Mouse (Mus musculus) kidney, adult 2 months (tissue): ENCODE data around the gene Mindy4. TPM values are rescaled to one million over a fixed set of nuclear protein-coding genes. Genes with fewer than 3 reads are reported as not detected.

Experiments used
- DNase-seq: peaks from one replicate; pipeline ENCODE4 v3.0.0; 2021
- H3K27ac ChIP-seq: fragments of 200-500 bp; 2 replicates; pipeline ENCODE4 v1.5.1; 2012; ENCODE audit warnings: low read depth, low read length, control low read depth, inconsistent platforms; ENCODE audit not compliant: insufficient read depth
- H3K27me3 ChIP-seq: fragments of 200-500 bp; replicated peaks from 2 replicates; pipeline ENCODE4 v1.6.1; 2012; ENCODE audit warnings: mild to moderate bottlenecking, moderate library complexity, low read length, inconsistent platforms; ENCODE audit not compliant: control insufficient read depth, insufficient read depth
- H3K36me3 ChIP-seq: fragments of 200-500 bp; 2 replicates; pipeline ENCODE4 v1.6.1; 2012; ENCODE audit warnings: mild to moderate bottlenecking, moderate library complexity, low read length, inconsistent platforms; ENCODE audit not compliant: control insufficient read depth, insufficient read depth
- H3K4me1 ChIP-seq: fragments of 200-500 bp; 2 replicates; pipeline ENCODE4 v1.6.1; 2011; ENCODE audit warnings: low read length; ENCODE audit not compliant: control insufficient read depth, insufficient read depth
- H3K4me3 ChIP-seq: fragments of 200-500 bp; 2 replicates; pipeline ENCODE4 v1.5.1; 2011; ENCODE audit warnings: mild to moderate bottlenecking, low read depth, low read length, control low read depth; ENCODE audit not compliant: insufficient read depth
- CTCF ChIP-seq: fragments of 200-500 bp; conservative IDR thresholded peaks from 2 replicates; pipeline ENCODE4 v1.5.1; 2011; ENCODE audit warnings: low read depth, mild to moderate bottlenecking, control low read depth, low read length, moderate library complexity, mixed read lengths; ENCODE audit not compliant: insufficient read depth, insufficient read length
- POLR2A ChIP-seq: fragments of 200-500 bp; IDR thresholded peaks from one replicate; pipeline ENCODE4 v1.6.1; 2011; ENCODE audit warnings: low read depth, low read length, control low read depth
- WGBS: fragments of 180-500 bp; shearing (Covaris S2); methylation state at CpG from one replicate; pipeline ENCODE4 v1.1.7; 2018; 5-methylcytosine and 5-hydroxymethylcytosine counted together
- polyA plus RNA-seq: library from polyadenylated mRNA; depleted of rRNA; stranded (reverse); fragments of >200 nt; gene quantifications from 2 replicates; pipeline ENCODE4 v1.2.3, GENCODE M21; 2012

The Mindy4 gene
- polyA plus RNA-seq, 1 experiment, result 14.6 TPM

DNA sequence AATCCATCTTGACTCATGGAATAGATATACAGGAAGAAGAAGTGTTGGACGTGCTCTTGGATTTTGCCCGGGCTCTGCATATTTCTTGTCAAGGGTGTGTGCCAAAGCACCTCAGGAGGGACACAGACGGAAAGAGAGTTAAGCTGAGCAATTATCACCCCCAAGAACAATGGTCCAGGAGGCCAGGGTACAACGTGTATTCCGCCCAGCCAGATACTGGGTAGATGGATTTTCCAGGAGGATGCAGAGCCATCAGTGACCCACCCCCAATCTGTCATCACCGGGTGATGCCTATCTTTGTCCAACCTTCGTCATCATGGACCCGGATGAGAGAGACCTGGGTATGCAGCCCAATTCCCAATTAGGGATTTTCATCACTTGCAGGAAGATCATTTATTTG, 42.5 kb downstream of the Mindy4 start:
- no peak for DNase-seq
- TF ChIP-seq POLR2A (no peak), CTCF (no peak)
- Histone ChIP-seq H3K4me3 (no peak overlapping the region), H3K4me1 (no peaks in the 10 kb centered on the region), H3K36me3 (no peaks in the 10 kb centered on the region), H3K27ac (no peak overlapping the region), H3K27me3 (no peaks in the 10 kb centered on the region)
- WGBS, result 88% methylated on average over 8 of the region's 8 CpGs

GRCm38 (mm10) chr6:55246441-55246840, 43.3 kb downstream of the Mindy4 start:
- no peak for DNase-seq
- WGBS, result 96% methylated on average over 7 of the region's 7 CpGs
- Histone ChIP-seq H3K36me3 (no peaks in the 10 kb centered on the region), H3K4me1 (no peaks in the 10 kb centered on the region), H3K4me3 (no peak overlapping the region), H3K27me3 (no peaks in the 10 kb centered on the region), H3K27ac (no peak overlapping the region)
- TF ChIP-seq CTCF (no peak), POLR2A (no peak)

DNA sequence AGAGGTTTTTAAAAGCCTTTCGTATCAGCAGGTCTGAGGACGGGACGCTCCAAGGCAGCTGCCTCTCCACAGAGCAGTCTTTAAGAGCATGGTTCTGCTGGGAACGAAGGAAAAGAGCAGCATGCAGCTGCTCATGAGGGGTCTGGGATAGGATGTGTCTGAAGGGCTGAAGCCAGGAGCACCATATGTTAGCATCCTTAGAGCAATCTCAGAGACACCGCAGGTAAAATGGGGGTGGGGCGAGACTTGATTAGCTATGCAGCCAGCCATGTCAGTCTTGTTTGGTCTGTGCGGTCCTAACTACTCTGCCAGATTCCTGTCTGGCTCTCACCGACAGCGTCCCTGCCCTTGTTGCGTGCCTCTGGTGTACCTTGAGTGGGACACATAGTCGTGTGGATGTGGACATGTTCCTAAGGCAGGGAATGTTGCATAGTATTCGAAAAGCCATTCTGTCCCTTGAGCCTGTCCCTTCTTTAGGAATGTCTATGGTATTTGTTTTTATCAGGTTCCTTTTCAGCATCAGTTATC, 43.8 kb downstream of the Mindy4 start:
- no peak overlapping the region for H3K27ac ChIP-seq
- WGBS, result 92% methylated on average over 12 of the region's 12 CpGs
- H3K4me3 ChIP-seq, result no peak overlapping the region
- no peaks in the 10 kb centered on the region for H3K36me3 ChIP-seq
- H3K27me3 ChIP-seq, result no peaks in the 10 kb centered on the region
- TF ChIP-seq CTCF, result no peak
- DNase-seq, result no peak
- H3K4me1 ChIP-seq, result no peaks in the 10 kb centered on the region

GRCm38 (mm10) chr6:55249263-55249662, 46.1 kb downstream of the Mindy4 start:
- Histone ChIP-seq H3K4me1 (no peaks in the 10 kb centered on the region), H3K27me3 (no peaks in the 10 kb centered on the region), H3K36me3 (no peaks in the 10 kb centered on the region), H3K4me3 (no peak overlapping the region), H3K27ac (no peak overlapping the region)
- WGBS, result 94% methylated on average over 9 of the region's 9 CpGs
- TF ChIP-seq POLR2A (no peak), CTCF (0 out of 2 replicates have a peak, but pooled peaks have one; percentile 13)
- DNase-seq, result no peak

DNA sequence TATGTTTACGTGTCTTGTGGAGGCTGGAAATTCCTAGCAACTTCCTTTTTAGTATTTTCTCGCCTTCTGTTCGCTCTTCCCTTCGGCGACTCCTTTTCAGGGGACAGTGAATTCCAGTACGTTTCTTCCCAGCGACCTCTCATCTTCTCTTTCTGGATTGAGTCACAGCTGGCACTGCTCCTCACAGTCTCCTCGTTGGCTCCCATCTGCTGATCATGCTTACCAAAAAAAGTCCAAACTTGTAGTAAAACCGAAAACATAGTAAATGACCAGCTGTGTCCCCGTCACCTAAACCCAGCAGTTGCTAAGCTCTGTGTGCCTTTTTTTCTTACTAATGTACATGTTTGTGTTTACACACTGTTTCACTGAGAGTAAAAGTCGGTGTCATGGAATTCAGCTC, 47.6 kb downstream of the Mindy4 start:
- H3K27ac ChIP-seq, result no peak overlapping the region
- H3K4me3 ChIP-seq, result no peak overlapping the region
- H3K27me3 ChIP-seq, result no peaks in the 10 kb centered on the region
- 65% methylated on average over 11 of the region's 11 CpGs for WGBS
- H3K36me3 ChIP-seq, result no peaks in the 10 kb centered on the region
- TF ChIP-seq CTCF, result no peak
- TF ChIP-seq POLR2A, result no peak
- no peaks in the 10 kb centered on the region for H3K4me1 ChIP-seq
- no peak for DNase-seq

DNA sequence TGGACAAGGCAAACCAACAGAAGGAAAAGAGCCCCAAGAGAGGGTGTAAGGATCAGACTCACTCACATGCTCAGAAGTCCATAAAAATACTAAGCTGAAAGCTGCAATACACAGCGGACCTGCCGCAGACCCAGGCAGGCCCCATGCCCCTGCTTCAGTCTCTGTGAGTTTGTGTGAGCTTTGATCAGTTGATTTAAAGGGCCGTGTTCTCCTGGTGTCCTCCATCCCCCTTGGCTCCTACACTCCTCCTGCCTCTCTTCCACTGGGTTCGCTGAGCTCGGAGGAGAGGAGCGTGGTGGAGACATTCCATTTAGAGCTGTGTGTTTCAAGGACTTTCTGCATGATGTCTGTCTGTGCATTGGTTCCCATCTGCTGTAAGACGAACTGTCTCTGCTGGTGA, 48.4 kb downstream of the Mindy4 start:
- no peak for DNase-seq
- no peaks in the 10 kb centered on the region for H3K36me3 ChIP-seq
- TF ChIP-seq POLR2A (no peak), CTCF (no peak)
- 77% methylated on average over 7 of the region's 7 CpGs for WGBS
- no peaks in the 10 kb centered on the region for H3K4me1 ChIP-seq
- H3K27ac ChIP-seq, result no peak overlapping the region
- H3K4me3 ChIP-seq, result no peak overlapping the region
- no peaks in the 10 kb centered on the region for H3K27me3 ChIP-seq

DNA sequence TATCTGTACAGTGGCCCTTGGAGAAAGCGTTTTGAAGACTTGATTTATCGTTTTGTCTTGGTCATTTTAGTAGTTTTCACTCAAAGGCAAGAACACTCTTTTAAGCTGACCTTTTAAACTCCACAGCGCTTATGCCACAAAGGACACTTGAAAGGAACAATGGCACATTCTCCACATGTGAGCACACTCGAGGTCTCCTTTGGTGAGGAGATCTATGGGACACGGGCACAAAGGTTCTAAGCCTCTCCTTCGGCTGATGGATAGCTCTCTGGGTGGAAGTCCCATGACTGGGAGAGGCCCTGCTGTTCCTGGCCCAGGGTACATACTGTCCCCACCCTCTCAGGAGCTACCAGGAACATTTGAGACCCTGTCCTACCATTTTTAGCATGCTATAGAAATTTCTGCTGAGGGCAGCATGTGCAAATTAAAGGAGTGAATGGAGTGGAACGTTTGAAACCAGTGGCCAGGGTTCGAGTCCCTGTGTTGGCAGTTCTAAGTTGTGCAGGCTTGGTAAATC, 49.6 kb downstream of the Mindy4 start:
- Histone ChIP-seq H3K36me3 (no peaks in the 10 kb centered on the region), H3K4me1 (no peaks in the 10 kb centered on the region), H3K27me3 (no peaks in the 10 kb centered on the region), H3K27ac (no peak overlapping the region), H3K4me3 (no peak overlapping the region)
- TF ChIP-seq CTCF, result no peak
- TF ChIP-seq POLR2A, result no peak
- no peak for DNase-seq
- 89% methylated on average over 8 of the region's 8 CpGs for WGBS
